Mouse (Mus musculus): ENCODE results near the gene Mctp1. TPM values are rescaled to one million over a fixed set of nuclear protein-coding genes. Genes with fewer than 3 reads are reported as not detected.
"Not testable (repeated sequence)": the region's sequence is repeated elsewhere in the genome, so short reads cannot be mapped to it uniquely, and the experiment has no call there.

Mctp1 gene
- total RNA-seq, 2 experiments from 2014 or later, result 35.3 to 59.5 TPM

DNA sequence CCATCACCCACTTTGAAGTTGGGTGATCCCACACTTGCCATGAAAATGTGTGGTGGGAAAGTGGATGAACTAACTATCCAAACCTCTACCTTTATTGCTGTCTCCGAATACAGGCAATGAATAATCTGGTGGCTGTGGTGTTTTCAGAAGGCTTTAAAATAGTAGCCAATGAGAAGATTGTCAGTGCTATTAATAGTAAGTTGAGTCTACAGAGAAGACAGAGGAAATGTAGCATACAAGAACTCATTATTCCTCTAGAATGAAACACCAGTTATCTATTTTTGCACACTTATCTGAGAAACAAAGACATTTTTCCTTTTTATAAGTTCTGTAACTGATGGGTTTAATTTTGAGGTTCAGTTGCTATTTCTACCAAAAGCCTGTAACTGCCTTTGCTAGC, 63.2 kb downstream of the Mctp1 start:
- intact Hi-C loops (cut with DNase I), result no loop called here
- DNase-seq (ENCODE audit: low spot score in 2 of 2), result peak in 1 of 2 experiments; percentile 45

DNA sequence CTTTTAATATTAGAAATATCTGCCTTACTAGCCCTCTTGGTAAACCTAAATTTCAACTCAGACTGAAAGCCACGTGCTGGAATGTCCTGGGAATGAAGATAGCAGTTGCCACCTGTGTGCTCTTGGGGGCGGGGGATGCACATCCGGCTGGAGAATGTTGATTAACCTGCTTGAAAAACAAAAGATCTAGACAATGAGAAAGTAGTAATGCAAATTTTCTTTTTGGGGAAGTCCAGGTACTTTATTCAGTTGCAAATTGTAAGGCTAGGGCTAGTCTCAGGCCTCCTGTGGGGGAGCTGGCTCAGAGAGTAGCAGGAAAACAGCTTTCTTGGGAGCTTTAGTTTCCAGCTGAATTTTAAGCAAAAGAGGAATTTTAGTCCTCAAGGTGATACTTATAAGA, 67.2 kb downstream of the Mctp1 start:
- DNase-seq (ENCODE audit: low spot score in 2 of 2); intact Hi-C loops (cut with DNase I): not testable (repeated sequence)

DNA sequence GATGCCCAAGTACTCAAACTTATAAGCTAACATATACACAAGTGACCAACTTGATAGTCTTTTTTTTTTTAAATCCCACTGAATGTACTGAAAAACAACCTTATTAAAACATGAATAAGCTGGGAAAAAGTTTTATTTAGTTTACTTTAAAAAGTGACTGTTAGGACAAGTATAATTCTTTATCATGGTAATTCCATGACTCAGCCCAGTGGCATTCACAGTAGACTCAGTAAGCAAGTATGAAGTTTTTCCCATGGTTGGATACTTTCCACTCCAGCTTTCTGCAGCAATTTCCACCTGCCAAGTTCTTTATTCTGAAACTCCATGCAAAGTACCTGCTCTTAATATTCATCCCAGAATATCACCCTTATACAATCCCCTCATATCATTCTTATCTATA, 97.3 kb downstream of the Mctp1 start:
- intact Hi-C loops (cut with DNase I), result no loop called here

DNA sequence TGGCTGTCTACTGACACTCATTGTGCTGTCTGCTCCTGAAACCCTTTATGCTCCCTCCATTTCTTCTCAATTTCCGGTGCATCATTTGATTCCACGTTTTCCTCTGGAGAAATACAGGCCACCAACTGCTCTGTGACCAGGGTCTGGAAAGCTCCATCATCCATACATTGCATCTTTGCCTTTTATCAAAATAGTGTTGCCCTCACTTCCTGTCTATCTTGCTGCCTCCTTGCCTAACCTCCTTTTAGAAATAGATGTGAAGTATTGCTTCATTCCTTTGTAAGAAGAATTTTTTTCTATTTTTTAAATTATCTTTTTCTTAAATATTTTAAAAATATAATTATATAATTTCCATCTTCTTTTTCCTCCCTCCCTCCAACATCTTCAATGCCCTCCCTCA, 98.7 kb downstream of the Mctp1 start:
- intact Hi-C loops (cut with DNase I), result no loop called here
- no peak for DNase-seq (ENCODE audit: low spot score in 2 of 2)

More for the DNA sequence above, 97.3 kb downstream of the Mctp1 start:
- no peak for DNase-seq (ENCODE audit: low spot score in 2 of 2)

DNA sequence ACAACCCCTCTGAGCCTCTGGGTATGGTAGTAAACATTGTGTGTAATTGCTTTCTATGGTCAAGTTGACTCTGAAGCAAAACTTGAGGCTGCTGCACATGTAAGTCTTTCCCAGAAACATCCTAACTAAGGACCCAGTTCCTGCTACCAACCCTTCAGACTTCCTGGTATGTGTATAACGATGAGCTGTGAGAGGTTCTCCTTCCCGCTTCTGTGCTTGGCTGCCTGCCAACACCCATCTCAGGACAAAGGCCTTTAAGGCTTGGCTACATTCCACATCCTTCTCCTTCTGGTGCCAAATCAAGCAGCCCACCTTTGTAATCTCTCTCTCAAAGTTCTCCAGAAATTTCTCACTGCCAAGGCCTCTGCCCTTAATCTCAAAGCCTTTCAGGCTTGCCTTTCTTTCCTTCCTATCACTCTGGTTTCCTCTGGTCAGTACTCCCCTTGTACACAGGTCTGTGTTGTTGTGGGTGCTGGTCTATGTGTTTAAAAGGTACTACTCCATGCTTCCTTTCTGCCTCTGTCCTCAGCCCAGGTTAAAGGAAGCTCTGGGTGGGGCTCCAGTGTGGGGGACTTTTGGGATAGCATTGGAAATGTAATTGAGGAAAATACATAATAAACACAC, 99.9 kb downstream of the Mctp1 start:
- intact Hi-C loops (cut with DNase I), result no loop called here
- no peak for DNase-seq (ENCODE audit: low spot score in 2 of 2)

DNA sequence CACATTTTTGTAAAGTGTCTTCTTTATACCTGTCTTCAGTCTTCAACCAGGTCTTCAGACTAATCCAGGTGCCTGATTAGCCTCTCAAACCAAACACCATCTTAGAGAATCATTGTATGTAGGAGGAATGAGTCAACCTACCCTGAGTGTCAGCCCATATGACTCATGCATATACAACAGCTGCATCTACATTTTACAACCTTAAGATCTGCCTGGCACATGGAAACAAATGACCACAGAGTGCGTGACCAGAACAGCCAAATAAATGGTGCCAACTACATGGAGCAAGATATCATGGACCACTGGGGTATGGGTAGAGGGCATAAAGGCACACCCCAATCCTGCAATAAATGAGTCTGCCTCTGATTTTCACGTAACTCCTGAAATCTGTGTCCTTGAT, 131.6 kb downstream of the Mctp1 start:
- intact Hi-C loops (cut with DNase I), result no loop called here
- DNase-seq (ENCODE audit: low spot score in 2 of 2), result no peak

DNA sequence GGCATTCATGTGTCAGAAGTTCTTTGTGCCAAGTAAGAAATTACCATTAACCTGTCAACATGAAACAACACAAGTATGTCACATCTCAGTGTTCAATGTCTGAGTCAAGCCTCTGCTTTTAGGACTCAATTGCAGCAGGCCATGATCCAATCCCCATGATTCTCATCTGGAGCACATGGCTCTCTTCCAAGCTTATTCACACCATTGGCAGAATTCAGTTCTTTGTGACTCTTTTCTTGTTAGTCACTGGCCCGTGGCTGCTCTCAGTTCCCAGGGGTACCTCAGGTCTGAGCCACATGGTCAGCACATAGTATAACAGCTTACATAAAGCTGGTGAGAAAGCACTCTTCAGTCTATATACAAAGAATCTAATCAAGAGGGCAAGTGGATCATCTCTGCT, 138.8 kb downstream of the Mctp1 start:
- intact Hi-C loops (cut with DNase I), result no loop called here
- no peak for DNase-seq (ENCODE audit: low spot score in 2 of 2)

DNA sequence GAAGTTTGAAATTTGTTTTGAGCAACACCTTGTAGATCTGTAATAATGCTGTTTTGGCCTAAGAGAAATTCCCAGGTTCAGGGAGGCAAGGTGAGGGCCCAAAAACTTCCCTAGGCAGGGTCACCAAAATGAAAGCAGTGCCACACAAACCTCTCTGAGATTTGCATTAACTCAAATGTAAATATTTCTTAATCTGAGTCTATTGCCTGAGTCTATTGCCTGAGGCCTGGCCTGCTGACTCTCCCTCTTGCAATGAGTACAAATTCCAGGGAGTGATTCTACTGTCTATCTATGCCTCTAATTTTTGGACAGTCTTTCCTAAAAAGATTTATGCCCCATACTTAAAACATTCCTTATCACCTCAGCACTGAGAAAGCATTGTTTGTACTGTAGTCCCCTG, 143.0 kb downstream of the Mctp1 start:
- DNase-seq (ENCODE audit: low spot score in 2 of 2), result no peak
- intact Hi-C loops (cut with DNase I), result no loop called here

DNA sequence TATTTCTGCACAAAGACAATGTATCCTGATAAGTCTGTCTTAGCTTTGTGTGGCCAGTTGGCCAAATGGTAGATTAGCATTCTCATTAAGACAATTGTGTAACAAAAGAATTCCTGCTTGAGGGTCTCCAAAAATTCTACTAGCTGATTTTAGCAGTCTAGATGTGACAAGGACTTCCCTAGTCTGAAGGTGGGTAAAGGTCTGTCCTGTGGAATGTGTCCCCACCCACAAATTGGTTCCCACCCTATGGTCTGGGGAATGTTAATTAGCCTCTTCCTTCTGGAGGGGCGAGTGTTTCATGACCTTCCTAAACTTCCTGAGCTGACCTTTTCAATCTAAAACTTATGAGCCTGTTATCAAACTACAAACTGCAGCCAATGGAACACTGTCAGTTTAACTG, 143.4 kb downstream of the Mctp1 start:
- no peak for DNase-seq (ENCODE audit: low spot score in 2 of 2)
- intact Hi-C loops (cut with DNase I), result no loop called here

DNA sequence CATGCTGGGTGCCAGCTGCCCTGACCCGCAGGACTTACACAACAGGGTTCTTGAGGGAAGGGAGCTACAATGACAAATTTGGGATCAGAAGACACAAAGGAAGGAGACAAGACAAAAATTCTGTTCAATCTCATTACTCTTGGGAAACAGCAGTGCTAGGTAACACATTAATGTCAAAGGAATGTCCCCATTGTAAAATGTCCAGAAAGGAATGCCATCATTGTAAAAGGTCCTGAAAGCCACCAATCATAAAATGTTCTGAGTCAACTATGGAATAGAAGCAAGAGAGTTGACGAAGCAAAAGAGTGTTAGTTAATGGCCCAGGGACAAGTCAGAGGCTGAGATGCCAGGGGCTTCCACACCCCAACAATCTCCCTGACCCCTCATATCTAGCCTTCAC, 145.6 kb downstream of the Mctp1 start:
- intact Hi-C loops (cut with DNase I), result no loop called here
- no peak for DNase-seq (ENCODE audit: low spot score in 2 of 2)

DNA sequence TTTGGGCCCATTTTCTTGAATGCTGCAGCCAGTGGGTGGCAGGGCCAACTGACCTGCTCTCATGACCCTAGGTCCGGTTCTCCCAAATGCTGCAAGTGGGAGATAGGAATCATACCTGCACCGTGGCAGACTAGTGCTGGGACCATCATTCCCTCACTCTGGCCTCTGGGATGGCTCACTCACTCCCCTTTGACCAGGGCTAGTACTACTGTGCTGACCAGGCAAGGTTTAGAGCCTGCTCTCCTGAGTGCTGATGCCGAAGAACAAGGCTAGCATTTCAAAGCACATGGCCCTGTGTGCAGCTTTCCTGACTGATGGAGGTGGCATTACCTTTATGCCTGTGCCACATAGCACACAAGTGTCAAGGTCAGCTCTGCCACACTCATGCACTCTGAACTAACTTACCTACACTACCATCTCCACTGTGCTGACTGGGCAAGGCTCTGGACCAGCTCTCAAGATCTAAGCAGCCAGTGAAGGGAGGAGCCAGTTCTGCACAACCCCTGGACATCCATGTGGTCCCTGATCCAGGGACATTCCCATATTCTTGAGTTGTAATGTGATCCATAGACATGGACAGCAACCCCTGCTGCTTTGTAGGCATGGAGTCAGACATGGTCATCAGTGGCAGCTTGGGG, 146.7 kb downstream of the Mctp1 start:
- no peak for DNase-seq (ENCODE audit: low spot score in 2 of 2)
- intact Hi-C loops (cut with DNase I), result no loop called here

DNA sequence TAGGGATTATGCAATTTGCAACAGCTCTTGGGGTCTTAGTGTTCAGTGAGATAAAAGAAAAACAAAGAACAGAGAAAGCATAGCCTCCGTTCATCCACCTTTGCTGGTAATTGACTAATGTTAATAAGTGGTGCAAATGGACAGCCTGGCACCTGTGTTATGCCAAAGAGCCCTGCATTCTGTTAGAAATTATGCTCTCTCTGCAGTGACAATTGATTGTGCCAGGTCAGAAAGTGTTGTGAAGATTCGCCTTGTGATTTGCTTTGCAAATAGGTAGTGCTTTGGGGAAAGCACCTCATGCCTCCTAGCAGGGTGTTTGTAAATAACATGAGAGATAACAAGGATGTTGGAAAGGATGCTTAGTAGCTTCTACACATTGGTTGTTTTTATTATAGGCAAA, 163.5 kb downstream of the Mctp1 start:
- intact Hi-C loops (cut with DNase I), result no loop called here
- DNase-seq (ENCODE audit: low spot score in 2 of 2), result no peak

DNA sequence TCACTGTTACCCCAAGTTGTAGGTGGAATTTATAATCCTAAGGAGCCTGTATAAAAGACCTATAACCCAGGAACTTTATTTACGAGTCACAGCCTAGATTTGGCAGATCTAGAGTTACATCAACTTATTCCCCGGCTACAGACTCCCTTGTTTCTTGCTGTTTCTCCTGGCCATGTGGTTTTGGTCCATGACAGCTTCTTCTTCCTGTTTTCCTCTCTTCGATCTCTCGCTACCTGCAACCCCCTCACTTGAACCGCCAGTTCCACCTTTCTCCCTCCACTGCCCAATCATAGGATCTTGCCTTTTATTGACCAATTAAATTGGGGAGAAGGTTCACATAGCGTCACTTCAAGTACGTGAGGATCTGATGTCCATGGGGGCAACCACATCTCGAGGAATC, 176.6 kb downstream of the Mctp1 start:
- intact Hi-C loops (cut with DNase I), result no loop called here
- DNase-seq (ENCODE audit: low spot score in 2 of 2), result no peak

DNA sequence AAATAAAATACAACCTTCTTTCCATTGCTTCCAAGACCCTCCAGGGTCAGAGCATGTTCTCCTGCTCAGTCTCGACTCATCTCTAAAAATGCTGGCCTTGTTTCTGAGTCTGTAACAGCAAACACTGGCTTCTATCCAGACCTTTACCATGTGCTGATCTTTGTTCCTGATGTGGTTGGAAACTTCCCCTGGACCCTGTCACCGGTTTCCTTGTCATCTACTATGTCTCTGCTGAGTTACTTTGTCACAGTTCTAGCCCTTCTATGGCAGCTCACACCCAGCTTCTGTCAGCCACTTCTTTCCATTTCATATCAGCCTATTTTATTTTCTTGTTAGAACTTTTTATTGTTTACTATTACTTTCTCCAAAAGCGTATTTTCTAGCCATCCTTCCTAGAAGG, 177.3 kb downstream of the Mctp1 start:
- intact Hi-C loops (cut with DNase I), result no loop called here
- DNase-seq (ENCODE audit: low spot score in 2 of 2), result no peak

DNA sequence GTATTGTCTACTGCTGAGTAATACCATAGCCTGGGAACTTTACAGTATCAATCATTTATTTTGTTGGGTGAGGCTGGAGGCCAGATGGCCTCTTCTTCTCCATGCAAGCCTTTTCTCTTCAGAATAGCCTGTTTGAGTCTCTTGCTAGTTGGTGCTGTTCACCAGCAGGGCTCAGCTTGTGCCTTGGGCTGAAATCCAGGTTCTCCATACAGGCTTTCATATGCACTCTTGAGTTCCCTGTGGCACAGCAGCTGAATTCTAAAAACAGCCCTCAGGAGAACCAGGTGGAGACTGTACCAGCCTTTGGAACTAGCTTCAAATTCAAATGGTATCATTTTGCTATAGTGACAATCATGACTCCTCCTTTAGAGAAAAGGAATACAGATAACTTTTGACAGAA, 179.7 kb downstream of the Mctp1 start:
- intact Hi-C loops (cut with DNase I), result no loop called here

DNA sequence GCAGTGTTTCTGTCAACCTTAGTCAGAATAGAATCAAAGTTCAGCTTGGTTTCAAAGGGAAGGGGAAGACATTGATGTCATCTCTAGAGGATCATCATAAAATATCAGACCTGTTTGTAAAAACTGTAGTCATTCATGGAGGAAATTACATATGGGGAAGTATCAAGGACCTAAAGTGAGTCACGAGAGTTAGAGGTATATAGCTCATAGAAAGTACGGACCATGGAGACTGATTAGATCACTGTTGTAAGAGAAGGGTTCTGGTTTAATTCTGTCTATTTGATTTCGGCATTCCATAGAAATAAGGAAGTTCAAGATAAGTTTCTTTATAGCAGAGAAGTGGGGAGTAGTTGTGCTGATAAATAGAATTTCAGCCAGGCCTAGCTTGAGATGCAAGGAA, 181.7 kb downstream of the Mctp1 start:
- intact Hi-C loops (cut with DNase I), result no loop called here
- no peak for DNase-seq (ENCODE audit: low spot score in 2 of 2)

More for the DNA sequence above, 179.7 kb downstream of the Mctp1 start:
- DNase-seq (ENCODE audit: low spot score in 2 of 2), result no peak

DNA sequence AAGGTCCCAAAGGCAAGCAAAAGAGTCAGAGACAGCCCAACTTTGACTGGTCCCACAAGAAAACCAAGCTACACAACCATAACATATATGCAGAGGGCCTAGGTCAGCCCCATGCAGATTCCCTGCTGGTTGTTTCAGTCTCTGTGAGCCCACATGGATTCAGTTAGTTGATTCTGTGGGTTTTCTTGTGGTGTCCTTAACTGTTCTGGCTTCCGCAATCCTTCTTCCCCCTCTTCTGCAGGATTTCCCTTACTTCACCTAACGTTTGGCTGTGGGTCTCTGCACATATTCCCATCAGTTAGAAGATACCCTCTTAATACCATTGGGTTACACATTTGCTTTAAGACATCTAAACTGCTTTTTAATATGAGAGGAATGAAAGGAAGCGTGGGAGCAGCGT, 183.1 kb downstream of the Mctp1 start:
- intact Hi-C loops (cut with DNase I), result no loop called here
- DNase-seq (ENCODE audit: low spot score in 2 of 2), result no peak

DNA sequence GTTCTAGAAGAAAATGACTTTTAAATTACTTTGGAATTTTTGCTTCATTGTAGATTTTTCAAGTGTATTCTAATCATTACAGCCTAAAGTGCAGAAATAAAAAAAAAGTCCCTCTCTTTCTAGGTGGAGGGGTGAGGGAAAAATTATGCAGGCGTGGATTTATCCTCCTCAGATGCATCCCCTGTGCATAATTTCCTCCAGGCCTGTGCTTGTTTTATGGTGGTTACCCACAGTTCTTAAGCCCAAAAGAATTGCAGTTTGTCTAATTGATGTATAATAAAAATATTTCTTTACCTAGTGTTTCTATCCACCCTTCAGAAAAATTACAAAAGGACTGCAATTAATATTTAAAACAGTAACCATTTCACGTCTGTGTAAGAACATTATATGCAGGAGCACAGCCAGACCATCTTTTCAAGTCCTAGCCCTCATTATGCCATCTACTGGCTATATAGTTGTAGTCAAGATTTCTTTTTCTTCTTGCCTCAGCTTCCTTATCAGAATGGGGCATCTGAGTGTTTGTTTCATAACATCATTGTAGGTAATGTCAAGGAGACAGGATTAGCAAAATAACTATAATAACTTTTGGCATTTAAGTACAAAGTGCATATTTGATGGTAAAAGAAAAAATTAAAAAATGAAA, 184.4 kb downstream of the Mctp1 start:
- DNase-seq (ENCODE audit: low spot score in 2 of 2), result no peak

DNA sequence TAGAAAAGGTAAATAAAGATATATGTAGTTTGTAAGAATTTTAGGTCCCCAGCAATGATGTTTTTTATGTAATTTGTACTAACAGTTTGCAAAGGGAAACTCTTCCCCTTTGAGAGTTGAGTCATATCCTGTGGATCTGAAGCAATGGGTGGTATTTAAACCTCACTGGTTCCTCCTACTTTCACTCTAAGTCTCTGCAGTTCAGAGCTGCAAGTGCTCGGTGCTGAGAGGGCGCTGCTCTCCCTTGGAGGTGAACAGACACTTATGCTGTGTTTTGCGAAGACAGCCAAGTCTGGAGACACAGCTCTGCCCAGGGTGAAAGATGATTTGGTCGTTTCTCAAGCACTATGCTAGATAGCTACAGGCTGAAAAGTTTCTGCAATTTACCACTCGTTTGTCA, 195.1 kb downstream of the Mctp1 start:
- intact Hi-C loops (cut with DNase I), result no loop called here
- peak; percentile 20 to 44 for DNase-seq (ENCODE audit: low spot score in 2 of 2)

More for the DNA sequence above, 184.4 kb downstream of the Mctp1 start:
- intact Hi-C loops (cut with DNase I), result no loop called here

DNA sequence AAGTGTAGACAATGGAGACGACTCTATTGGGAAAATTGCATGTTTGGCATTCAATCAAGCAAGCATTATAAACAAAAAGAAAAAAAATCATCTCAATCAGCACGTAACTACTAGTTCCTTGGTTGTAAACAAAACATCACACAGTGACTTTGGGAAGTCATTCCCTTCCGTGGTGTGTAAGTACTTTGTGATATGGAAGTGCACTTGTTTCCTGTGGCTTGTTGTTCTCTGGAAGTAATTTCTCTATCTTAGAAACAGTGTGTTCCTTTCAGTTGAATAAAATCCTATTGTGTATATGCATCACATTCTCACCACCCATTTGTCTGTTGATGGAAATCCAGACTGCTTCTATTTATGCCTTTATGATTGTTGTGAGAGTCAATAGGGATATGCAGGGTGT, 201.1 kb downstream of the Mctp1 start:
- DNase-seq (ENCODE audit: low spot score in 2 of 2), result no peak
- intact Hi-C loops (cut with DNase I), result no loop called here

DNA sequence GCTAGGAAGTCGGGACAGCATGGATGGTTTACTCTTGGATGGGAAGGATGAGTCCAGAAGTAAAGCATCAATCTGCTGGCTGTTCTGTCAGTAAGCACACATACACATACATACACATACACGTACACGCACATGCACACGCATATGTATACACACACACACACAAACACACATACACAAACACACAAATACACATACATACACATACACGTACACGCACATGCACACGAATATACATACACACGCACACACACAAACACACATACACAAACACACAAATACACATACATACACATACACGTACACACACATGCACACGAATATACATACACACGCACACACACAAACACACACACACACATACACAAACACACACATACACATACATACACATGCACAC, 206.4 kb downstream of the Mctp1 start:
- DNase-seq (ENCODE audit: low spot score in 2 of 2); intact Hi-C loops (cut with DNase I): not testable (repeated sequence)
